Mouse (Mus musculus) testis, adult 2 months (tissue): ENCODE results near the gene Kalrn.

Experiments
- CTCF ChIP-seq: fragments of 200-500 bp; IDR thresholded peaks from 2 replicates; pipeline ENCODE4 v1.5.1; 2012; ENCODE audit warnings: low read depth, mild to moderate bottlenecking, inconsistent platforms, low read length, moderate library complexity; ENCODE audit not compliant: control insufficient read depth, insufficient read depth, insufficient replicate concordance
- POLR2A ChIP-seq: fragments of 200-500 bp; IDR thresholded peaks from 2 replicates; pipeline ENCODE4 v1.6.1; 2012; ENCODE audit warnings: low read depth, mild to moderate bottlenecking, inconsistent platforms, low read length, moderate library complexity; ENCODE audit not compliant: control insufficient read depth

DNA sequence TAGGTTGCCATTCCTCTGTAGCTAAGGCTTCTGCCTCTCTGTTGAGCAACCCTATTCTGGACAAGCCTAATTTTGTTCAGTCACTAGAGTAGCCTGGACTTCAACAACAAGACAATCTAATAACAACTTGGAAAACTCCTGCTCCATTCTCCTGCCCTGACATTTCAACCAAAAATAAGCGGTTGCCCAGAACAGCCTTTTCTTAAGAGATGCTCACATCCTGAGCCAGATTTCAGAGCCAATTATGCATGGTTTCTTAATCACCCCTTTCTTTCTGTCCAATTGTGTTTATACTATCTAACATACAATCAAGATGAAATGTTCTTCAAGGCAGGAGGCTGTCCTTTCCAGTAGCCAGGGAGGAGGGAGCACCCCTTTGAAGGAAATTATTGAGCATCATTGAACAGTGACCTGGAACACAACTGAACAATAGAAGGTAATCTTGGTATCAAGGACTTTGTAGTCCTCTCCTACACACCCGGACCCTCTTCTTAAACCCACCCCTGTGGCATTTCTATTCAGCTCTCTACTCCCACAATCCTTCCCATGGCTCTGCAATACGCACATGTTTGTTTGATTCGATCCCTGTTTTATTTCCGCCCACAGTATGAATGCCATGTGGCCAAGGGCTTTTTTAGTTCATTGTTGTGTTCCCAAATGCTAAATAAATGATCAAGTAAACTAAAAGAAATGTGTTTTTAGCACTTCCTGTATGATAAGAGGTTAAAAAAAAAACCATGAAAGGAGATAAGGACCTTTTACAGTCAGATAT is 275.2 kb downstream of the Kalrn start:
- TF ChIP-seq CTCF (no peak), POLR2A (no peak)
